Mouse (Mus musculus) layer of hippocampus, adult 11-12 months (tissue): ENCODE results near the gene Fry.
"Not testable (repeated sequence)": the region's sequence is repeated elsewhere in the genome, so short reads cannot be mapped to it uniquely, and the experiment has no call there.

Source experiments
- DNase-seq: peaks from one replicate; pipeline ENCODE4 v3.0.0; 2022; ENCODE audit warnings: low spot score

Gene Fry

DNA sequence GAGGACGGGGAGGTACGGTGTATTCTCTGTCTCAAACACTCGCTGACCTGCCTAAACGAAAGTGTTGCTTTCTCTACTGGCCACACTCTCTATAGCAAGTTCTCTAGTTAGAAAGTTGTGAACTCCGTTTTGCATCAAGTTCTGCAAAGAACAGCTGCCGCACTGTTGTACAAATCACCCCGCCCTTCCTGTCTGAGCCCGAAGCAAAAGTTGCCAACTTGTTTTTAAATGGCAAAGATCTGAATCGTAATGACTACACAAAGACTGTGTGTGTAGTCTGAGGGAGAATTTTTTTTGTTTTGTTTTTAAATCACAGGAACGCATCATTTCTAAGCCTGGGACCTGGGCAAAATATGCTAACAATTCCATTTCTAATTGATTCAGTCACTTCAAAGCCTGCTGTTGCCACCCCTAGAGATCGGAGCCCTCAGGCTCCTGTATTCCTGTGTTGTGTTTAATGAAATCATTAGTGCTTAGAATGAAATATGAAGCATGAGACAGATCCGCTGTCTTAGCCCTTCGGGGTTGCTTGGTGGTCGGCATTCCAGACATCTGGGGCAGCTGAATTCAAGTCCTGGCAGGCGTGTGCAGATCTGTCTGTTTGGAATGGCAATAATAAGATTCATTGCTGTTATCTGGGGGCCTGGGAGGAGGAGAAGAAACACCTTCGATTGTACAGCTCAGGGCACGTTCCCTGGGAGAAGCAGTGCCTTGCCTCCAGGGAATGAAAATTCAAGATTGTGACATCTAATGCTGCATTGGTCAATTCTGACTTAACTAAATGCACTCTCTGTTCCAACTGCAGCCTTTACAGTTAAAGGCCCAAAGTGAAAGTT lies 339.7 kb downstream of the Fry start:
- DNase-seq: no peak

DNA sequence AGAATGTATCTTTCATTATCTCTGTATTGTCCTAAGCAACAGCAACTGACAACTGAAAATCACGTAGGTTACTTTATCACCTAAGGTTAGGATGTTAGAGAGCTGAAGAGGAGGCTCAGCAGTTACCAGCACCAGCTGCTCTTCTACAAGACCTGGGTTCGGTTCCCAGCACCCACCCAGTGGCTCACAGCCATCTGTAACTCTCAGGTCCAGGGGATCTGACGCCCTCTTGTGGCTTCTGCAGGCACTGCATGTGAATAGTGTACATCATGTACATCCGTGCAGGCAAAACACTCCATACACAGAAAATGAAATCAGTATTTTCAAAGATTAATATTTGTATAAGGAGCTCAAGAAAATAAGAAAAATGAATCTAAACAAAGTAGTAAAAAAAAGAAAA lies 341.4 kb downstream of the Fry start:
- no peak for DNase-seq

DNA sequence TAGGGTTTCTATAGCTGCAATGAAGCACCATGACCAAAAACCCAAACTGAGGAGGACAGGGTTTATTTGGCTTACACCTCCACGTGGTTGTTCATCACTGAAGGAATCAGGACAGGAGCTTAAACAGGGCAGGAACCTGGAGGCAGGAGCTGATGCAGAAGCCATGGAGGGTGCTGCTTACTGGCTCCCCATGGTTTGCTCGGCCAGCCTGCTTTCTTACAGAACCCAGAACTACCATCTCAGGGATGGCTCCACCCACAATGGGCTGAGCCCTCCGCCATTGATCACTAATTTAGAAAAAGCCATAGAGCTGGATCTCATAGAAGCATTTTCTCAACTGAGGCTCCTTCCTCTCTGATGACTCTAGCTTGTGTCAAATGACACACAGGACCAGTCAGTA lies 346.3 kb downstream of the Fry start:
- DNase-seq: no peak

DNA sequence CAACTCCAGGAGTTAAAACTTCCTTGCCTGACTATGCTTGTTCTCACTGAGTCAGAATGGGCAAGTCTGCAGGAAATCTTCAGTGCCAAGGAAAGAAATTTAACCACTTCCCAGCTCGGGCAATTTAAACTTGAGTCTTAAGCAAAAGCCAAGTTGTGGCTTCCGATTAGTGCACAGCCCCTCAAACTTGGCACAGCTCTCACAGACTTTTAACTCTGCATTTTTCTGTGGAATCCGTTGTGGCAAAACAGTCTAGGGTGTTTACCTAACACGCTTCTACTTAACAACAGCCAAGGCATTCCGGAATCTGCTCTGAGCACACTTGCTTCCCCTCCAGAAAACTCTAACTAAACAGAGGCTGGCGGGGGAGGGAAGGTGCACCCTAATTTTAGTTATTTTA lies 346.8 kb downstream of the Fry start:
- no peak for DNase-seq

DNA sequence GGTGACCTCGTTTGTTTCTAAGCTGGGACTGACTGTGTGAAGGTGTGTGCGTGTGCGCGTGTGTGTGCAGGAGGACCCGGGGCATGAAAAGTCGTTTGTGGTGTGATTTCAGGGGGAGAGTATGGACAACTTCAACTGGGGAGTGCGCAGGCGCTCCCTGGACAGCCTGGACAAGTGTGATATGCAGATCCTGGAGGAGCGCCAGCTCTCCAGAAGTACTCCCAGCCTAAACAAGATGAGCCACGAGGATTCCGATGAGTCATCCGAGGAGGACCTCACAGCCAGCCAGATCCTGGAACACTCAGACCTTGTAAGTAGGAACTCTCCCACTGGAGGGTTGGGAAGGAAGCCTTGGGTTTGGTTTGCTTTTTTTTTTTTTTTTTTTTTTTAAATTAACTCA lies 347.7 kb downstream of the Fry start:
- peak; percentile 65 for DNase-seq

DNA sequence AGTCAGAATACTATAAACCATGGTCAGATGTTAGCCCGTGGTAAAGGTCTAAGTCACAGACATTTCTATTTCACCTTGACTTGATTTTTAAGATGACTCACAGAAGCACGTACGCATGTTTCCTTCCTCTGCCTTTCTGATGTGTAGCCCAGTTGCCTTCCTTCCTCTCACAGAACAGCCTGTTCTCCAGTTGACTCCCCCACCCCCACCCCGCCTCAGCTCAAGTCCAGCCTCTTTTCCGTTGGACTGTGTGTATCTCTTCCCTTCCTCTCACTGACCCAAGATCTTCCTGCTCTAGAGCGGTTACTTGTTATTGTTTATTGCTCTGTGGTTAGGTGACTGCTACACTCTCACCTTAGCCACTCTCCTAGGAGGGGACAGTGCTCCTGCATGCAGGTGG lies 350.0 kb downstream of the Fry start:
- DNase-seq: no peak

DNA sequence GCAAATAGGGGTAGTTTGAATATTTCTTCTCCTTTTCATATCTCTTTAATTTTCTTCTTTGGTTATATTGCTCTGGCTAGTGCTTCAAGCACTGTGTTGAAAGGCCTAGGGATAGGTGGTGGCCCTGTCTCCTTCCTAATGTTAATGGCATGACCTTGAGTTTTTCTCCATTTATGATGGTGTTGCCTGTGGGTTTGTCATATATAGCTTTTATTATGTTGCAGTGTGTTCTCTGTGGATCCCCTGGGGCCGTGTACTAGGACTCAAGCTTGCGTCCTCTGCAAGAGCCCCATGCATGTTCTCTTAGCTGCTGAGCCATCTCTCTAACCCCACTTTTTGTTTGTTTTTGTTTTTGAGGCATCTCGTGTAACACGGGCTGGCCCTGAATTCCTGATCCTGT lies 358.9 kb downstream of the Fry start:
- no peak for DNase-seq

DNA sequence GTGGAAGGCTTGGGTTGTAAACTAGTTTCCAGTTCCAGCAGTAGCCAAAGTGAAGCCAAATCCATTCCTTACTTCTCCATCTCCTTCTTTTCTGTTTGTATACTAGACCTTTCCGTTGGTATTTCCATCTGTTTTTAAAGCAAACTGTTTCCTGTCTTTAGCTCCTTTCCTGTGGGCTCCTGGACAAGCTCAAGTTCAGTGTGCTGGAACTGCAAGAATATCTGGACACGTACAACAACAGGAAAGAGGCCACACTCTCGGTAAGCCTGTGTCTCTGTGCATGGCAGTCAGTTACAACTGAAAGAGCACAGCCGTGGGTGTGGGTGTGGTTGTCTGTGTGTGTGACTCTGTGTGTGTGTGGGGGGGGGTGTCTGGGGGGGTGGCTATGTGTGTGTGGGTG lies 360.2 kb downstream of the Fry start:
- no peak for DNase-seq

DNA sequence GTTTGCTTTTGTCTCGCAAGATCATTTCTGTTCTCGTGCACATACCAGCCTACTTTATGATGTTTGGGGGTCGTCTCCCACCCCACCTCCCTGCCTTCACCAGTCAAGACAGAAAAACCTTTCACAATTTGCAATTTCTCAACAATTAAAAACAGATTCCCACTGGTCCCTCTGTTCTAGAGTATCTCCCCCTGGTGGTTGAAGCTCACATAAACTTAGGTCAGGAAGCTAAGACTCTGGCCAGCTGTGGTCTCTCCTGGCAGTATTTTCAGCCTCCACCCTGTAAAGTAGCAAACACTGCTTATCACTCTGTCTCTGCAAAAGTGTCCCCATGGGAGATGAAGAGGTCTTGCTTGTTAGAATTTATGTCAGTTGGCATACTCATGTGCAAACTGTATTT lies 366.8 kb downstream of the Fry start:
- no peak for DNase-seq

DNA sequence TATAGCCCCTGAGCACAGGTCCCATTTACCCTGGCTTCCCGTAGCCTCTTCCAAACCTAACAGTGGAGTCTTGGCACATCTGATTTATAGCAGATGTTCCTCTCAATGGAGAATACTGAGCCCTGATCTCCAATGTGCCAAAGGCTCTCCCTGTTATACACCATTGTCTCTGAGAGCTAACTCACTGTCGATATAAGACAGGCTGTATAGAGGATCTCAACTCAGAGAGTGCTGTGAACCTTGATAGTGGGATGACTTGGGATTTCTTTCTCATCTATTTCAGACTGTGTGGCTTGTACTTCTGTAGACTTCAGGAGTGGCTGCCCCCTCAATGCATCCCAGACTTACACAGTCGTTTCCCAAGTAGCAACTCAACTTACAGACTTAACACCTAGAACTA lies 371.8 kb downstream of the Fry start:
- DNase-seq: no peak

DNA sequence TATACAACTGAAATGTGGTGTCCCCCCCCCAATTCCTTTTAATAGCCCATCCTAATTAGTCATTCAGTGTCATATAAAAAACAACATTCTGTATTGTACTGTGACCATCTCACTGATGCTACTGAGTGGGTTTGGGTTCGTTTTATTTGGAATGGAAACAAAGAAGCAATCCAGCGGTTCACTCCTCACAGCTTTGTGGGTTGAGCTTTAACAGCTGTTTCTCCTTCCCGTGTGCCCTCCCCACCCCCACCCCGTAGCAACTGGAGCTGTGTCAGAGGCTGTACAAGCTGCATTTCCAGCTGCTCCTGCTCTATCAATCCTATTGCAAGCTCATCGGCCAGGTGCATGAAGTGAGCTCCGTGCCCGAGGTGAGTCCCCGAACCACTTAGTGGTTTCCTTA lies 372.4 kb downstream of the Fry start:
- DNase-seq: no peak

DNA sequence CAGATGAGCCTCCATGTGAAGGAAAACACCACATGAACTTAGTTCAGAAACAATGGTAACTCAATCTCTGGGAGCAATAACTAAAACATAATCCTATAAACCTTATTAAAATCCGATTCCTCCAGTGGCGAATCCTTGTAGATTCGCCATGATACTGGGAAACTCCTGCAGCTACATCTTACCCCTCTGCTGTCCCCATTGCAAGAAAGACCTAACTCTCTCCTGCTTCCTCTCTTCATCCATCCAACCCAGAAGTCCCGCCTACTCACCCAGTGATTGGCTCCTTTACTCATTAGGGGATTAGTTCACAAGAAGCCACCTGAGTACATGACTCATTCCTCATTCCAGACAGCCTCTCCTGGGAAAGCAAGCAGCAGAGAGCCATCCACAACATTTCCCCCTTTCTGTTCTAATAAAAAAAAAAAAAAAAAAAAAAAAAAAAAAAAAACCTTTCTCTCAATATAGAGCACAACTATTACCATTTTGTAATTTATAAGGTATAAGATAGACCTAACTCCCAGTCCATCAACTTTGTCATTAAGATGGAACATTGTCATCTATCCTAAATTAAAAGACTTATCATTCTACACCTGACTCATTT lies 373.2 kb downstream of the Fry start:
- not testable (repeated sequence) for DNase-seq

DNA sequence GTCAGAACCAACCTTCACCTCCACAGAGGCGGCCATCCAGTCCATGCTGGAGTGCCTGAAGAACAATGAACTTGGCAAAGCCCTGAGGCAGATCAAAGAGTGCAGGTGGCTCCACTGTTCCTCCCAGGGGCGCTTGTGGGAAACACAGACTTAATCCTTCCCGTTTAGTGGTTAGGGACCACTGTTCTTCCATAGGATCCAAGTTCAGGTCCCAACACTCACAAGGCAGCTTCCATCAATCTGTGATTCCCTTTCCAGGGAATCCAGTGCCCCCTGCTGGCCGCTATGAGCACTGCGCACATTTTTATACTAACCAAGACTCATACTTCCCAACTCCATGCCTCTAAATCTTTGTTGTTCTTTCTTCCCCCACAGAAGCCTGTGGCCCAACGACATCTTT lies 377.3 kb downstream of the Fry start:
- DNase-seq: peak; percentile 21

DNA sequence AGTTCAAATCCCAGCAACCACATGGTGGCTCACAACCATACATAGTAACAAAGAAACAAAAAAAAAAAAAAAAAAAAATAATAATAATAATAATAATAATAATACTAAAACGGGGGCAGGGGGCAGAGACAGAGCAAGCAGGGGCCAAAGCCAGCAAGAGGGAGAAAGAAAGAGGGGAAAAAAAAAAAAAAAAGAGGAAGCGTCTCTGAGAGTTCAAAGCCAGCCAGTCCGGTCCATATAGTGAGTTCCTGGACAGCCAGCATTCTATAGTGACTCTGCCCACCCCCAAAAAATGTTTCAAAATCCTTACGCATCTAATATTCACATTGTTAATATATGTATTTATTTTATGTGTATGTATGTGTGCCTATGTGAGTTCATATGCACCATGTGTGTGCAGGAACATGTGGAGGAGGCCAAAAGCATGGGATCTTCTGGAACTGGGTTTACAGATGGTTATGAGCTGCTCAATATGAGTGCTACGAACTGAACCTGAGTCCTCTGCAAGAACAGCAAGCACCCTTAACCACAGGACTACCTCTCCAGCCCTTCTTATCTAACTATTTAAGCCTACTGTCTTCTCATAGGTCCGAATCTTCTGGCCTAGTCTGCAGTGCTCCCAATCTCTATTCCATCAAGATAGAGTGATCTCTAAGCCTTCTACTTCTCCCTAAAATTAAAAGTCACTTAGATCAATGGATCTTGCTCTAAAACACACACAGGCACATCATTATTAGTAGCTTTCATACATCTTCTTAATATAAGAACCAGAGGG lies 392.2 kb downstream of the Fry start:
- DNase-seq: no peak

DNA sequence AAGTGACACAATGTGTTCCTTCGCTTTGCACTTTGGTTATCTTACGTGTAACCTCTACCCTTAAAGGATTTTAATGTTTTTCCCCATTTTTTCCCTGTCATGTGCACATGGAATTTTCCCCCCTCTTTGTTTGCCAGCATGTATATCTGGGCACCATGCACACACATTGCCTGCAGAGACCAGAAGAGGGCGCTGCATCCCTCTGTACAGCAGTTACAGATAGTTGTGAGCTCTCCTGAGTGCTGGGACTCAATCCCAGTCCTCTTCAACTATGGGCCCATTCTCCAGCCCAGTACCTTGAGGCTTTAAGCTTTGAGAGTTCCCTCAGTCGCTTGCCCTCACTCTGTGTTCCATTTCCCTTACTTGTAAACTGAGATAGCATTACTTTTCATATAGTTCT lies 394.8 kb downstream of the Fry start:
- no peak for DNase-seq

DNA sequence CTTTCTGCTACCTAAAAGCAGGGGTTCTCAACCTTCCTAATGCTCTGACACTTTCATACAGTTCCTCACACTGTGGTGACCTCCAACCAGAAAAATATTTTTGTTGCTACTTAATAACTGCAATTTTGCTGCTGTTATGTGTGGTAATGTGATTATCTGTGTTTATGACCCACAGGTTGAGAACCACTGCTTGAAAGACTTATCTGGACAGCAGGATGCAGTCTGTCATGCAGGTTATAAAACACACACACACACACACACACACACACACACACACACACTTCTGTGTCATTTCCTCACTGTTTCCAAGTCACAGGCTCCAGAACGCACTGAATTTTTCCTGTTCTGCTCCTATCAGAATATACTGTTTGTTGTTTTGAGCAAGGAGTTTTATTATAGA lies 395.6 kb downstream of the Fry start:
- DNase-seq: no peak

DNA sequence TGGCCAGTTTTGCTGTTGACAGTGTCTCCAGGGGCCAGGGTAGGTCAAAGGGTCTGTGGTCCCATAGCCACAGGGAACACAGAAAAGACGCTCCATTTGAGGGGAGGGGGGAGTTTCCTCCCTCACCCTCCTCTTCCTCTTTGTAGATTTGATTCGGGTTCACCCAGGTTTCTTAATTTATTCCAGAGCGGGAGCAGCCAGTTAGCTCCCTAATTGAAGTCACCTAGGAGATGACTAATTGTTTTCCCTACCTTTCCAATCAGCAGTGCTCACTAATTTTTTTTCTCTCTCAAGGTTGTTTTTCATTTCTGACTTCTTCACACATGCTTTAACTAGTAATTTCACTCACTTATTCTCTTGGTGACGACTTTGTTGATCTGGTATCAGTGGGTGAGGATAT lies 399.6 kb downstream of the Fry start, which contains the start of gene Zar1l:
Zar1l (minus strand) TSS at position 101 of the 400 bp plus-strand sequence.
- no peak for DNase-seq

DNA sequence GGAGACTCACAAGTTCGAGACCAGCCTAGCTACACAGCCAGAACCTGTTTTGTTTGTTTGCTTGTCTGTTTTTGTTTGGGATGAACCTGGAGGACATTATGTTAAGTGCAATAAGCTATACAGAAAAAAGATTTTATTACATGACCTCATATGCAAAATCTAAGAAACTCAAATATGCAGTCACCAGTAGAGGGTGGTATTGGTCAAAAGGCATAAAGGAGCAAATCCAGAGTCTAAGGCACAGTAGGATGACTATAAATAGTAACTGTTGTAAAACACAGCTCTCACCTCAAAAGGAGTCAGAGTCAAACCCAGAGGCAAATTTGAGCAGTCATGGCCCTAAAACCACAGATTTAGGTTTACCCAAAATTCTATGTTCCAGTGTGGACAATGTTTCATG lies 401.1 kb downstream of the Fry start:
- DNase-seq: no peak

DNA sequence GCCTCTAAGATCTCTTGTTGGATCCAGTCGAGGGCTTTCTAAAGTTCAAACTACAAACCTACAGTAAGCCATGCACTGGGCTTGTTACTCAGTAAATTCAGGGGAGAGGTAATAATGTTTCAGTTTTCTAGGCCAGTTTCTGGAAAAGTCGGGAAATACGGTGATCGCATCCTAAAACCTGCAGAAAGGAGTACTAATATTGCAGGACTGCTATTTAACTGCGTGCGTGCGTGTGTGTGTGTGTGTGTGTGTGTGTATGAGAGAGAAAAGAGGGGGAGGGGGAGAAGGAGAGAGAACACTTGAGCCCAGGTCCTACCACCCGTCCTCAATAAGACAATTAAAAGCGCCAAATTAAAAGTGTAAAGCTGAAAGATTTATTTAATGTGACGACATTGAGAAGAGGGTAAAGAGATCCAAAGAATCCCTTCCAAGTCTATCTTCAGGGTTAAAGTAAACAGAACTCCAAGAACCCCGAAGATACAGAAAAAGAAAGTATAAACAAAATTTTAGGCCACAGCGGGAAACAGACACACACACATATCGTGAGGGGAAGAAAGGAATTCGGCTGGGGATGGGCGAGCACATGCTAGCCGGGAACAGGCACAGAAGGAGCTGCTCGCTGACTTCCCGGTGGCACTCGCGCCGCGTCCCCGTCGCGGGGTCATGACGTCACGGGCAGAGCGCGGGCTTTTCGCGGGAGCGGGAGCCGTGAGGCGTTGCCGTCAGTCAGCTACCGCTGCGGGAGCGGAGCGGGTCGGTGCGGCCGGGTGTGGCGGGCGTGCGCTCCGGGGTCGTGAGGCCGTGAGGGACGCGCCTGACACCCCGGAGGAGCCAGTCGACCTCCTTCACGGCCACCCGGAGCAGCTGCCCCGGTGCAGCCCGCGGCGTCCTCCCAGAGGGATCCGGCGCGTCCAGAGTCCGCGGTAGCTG lies 403.8 kb downstream of the Fry start, which contains the start of gene Brca2:
Brca2 (plus strand) TSS at position 694 of the 930 bp plus-strand sequence.
- peak; percentile 90 for DNase-seq

DNA sequence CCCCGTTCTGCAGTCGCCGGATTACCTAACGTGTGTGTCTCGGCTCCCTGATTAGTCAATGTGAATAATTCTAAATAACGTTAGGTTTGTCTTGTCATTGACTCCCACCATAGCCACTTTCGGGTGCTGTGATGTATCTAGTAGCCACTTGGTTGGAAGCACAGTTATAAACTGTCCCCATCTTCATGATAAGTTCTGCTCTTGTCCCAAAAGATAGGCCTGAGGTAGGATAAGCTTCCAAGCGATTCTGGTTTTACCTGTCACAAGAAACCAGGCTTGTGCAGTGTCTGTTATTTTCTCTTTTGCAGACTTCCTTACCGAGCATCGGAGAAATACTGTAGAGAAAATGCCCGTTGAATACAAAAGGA lies 404.4 kb downstream of the Fry start:
- DNase-seq: no peak

DNA sequence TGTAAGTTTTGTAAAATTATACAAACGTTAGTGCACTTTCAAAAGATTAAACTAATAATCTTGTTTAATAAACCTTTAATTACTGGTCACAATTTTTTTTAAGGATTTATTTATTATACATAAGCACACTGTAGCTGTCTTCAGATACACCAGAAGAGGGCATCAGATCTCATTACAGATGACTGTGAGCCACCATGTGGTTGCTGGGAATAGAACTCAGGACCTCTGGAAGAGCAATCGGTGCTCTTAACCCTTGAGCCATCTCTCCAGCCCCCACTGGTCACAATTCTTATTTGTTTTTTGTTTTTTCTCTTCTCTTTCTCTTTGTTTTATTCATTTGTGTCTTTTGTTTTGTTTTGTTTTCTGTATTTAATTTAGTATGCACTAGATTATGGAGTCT lies 406.8 kb downstream of the Fry start:
- no peak for DNase-seq

DNA sequence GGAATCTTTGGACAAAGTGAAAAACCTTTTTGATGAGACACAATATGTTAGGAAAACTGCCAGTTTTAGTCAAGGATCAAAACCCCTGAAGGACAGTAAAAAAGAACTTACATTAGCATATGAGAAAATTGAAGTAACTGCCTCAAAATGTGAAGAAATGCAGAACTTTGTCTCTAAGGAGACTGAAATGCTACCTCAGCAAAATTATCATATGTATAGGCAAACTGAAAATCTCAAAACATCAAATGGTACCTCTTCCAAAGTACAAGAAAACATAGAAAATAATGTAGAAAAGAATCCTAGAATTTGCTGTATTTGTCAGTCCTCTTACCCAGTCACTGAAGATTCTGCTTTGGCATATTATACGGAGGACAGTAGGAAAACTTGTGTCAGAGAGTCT lies 422.9 kb downstream of the Fry start:
- no peak for DNase-seq
